Comparison of ENCODE assay signal across 24 mouse cellular contexts in the genomic region with DNA sequence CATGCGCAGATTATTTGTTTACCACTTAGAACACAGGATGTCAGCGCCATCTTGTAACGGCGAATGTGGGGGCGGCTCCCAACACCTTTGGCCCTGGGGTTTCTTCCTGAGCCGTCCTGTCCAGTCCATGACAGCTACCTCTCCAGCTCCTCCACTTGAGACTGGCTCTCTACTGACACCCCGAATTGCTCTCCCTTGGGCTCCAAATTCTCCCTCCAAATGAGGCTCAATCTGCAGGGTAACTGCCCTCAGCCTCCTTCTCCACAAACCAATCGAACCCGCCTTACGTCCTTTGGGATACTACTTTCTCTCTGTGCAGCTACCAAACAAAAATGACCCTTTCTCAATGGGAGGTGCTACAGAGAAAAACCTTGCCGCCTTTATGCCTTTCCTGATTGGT. TPM values are rescaled to one million over a fixed set of nuclear protein-coding genes. Genes with fewer than 3 reads are reported as not detected.
"Had no signal": no experiment of that assay in that cellular context is flagged by ENCODE, and none has a peak within 500 bp of the region (broad histone marks: within the 10 kb centered on the region; RNA-seq: fewer than 3 reads in every experiment).

No protein-coding gene starts in this region.

RNA-seq across cellular contexts. Expression of a gene that starts 30.5 kb away (rescaled TPM):
- polyA plus RNA-seq: inflammation-experienced regulatory T-cells, adult 6 months; intestine, postnatal 0 days had no signal

RNA-seq across cellular contexts. Expression of a gene that starts 42.4 kb away (rescaled TPM):
- total RNA-seq: gastrocnemius, adult 18-20 months; gastrocnemius, adult 8-10 months; gastrocnemius, postnatal 14 days; gastrocnemius, postnatal 36 days; heart, adult 2 months; heart, postnatal 14 days; heart, postnatal 36 days; layer of hippocampus, adult 2 months; layer of hippocampus, postnatal 10 days; layer of hippocampus, postnatal 25 days; left cerebral cortex, adult 2 months; left cerebral cortex, postnatal 14 days; left cerebral cortex, postnatal 36 days had no signal
- polyA plus RNA-seq: gonadal fat pad, adult 2 months; heart, adult 2 months; hindbrain, embryonic 10.5 days; hindbrain, embryonic 12.5 days; hindbrain, embryonic 14.5 days; hindbrain, embryonic 16.5 days; inflammation-experienced regulatory T-cells, adult 6 months; limb, embryonic 12.5 days; limb, embryonic 14.5 days; liver, embryonic 11.5 days; liver, embryonic 13.5 days had no signal
